Mouse (Mus musculus) liver, embryonic 15.5 days (tissue): ENCODE data around the gene Olfr279. TPM values are rescaled to one million over a fixed set of nuclear protein-coding genes. Genes with fewer than 3 reads are reported as not detected.

Experiments
- microRNA-seq: library from miRNA; unstranded; fragments of <30 nt; microRNA quantifications from one replicate; pipeline ENCODE4, GENCODE M21; 2016
- polyA plus RNA-seq: library from polyadenylated mRNA; unstranded; fragments of >200 nt; fragmentation: Nextera tagmentation; extraction: Ambion mirVana; gene quantifications from 2 replicates; pipeline ENCODE4 v1.2.1, GENCODE M21; 2015

Olfr279 gene
- polyA plus RNA-seq, 1 experiment from 2014 or later = not detected

Small RNA genes within 50 kb of the gene (microRNA-seq; reads per million reads assigned to microRNA genes)
- gene Mir1291 = not detected

Other genes starting within 250 kb of the Olfr279 start
- gene H1fnt, start 235.1 kb upstream of the Olfr279 start, polyA plus RNA-seq = not detected in 2 replicates
- 0.08 TPM in 2 replicates for gene Zfp641, start 196.2 kb upstream of the Olfr279 start, polyA plus RNA-seq
- not detected in 2 replicates for gene Olfr285, start 175.0 kb upstream of the Olfr279 start, polyA plus RNA-seq
- gene Olfr284, start 151.4 kb upstream of the Olfr279 start, polyA plus RNA-seq = not detected in 2 replicates
- not detected in 2 replicates for gene Olfr283, start 111.5 kb upstream of the Olfr279 start, polyA plus RNA-seq
- not detected in 2 replicates for gene Olfr282, start 61.2 kb upstream of the Olfr279 start, polyA plus RNA-seq
- gene Olfr281, start 39.8 kb upstream of the Olfr279 start, polyA plus RNA-seq = not detected in 2 replicates
- gene OR5BS1P, start 22.5 kb upstream of the Olfr279 start, polyA plus RNA-seq = not detected in 2 replicates
- not detected in 2 replicates for gene Lalba, start 9.7 kb upstream of the Olfr279 start, polyA plus RNA-seq
- gene Kansl2, start 41.9 kb downstream of the Olfr279 start, polyA plus RNA-seq = 32.0 and 35.4 TPM in 2 replicates
- 25.1 and 28.2 TPM in 2 replicates for gene Ccnt1, start 78.5 kb downstream of the Olfr279 start, polyA plus RNA-seq
- not detected in 2 replicates for gene 4930415O20Rik, start 78.6 kb downstream of the Olfr279 start, polyA plus RNA-seq
- gene Adcy6, start 117.7 kb downstream of the Olfr279 start, polyA plus RNA-seq = 6.6 and 6.9 TPM in 2 replicates
- 0.52 and 0.96 TPM in 2 replicates for gene Cacnb3, start 138.4 kb downstream of the Olfr279 start, polyA plus RNA-seq
- 9.5 and 10.2 TPM in 2 replicates for gene Ddx23, start 170.5 kb downstream of the Olfr279 start, polyA plus RNA-seq
- gene Rnd1, start 185.1 kb downstream of the Olfr279 start, polyA plus RNA-seq = 0.84 and 0.89 TPM in 2 replicates
- gene Ccdc65, start 215.8 kb downstream of the Olfr279 start, polyA plus RNA-seq = not detected in 2 replicates
- 156 and 176 TPM in 2 replicates for gene Fkbp11, start 235.8 kb downstream of the Olfr279 start, polyA plus RNA-seq